Mouse (Mus musculus): ENCODE results near the gene Gm20905. TPM values are rescaled to one million over a fixed set of nuclear protein-coding genes. Genes with fewer than 3 reads are reported as not detected.
"Not testable (repeated sequence)": the region's sequence is repeated elsewhere in the genome, so short reads cannot be mapped to it uniquely, and the experiment has no call there.

The Gm20905 gene
- polyA plus RNA-seq (2014; fragmentation: Nextera tagmentation; extraction: Ambion mirVana) = not detected in 2 replicates

DNA sequence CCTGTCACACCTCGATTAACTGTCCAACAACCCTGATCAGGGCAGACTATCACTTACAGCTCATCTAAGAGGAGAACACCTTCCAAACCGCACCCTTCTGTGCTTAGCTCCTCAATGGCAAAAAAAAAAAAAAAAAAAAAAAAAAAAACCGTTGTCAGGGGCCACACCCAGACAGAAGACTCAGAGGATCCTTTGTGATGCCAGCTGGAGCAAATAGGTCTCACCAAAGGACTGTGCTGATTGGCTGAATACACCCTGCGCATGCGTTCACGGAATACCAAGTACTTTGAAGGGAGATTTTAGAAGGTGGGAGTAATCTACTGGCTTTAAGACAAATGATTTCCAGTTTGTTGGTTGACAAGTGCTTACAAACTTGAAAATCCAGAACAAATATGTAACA is at the start of gene Gm20905:
Gene Gm20905, minus strand, starts transcription at position 101 of the 400 bp plus-strand sequence.
- H3K4me2 ChIP-seq (ENCODE audit: low read length); H3K9ac ChIP-seq (ENCODE audit: low read length); H3K4me1 ChIP-seq (ENCODE audit: control insufficient read depth in 2 of 2, insufficient read depth in 2 of 2, low read length in 2 of 2); H3K9me3 ChIP-seq (ENCODE audit: control insufficient read depth, low read length); H3K27ac ChIP-seq (replicated peaks in 1 of 2; ENCODE audit: control insufficient read depth in 1 of 2, insufficient read depth in 1 of 2, low read depth in 2 of 2, low read length in 2 of 2); ATAC-seq (ENCODE audit: insufficient number of reproducible peaks, insufficient read depth, low FRiP score, low read depth); H3K27me3 ChIP-seq (ENCODE audit: control insufficient read depth, insufficient read depth, low read length); H3K4me3 ChIP-seq (ENCODE audit: control insufficient read depth in 1 of 2, insufficient read depth in 1 of 2, low read depth in 1 of 2, low read length in 2 of 2); H3K36me3 ChIP-seq (ENCODE audit: control insufficient read depth, insufficient read depth, low read length): not testable (repeated sequence)
- no CpG with 5 or more reads among the region's 6 CpGs for WGBS
